Mouse (Mus musculus): ENCODE data around the gene Arf3.

Gene Arf3

GRCm38 (mm10) chr15:98791221-98791620, 28.2 kb upstream of the Arf3 start:
- no peak for DNase-seq (ENCODE audit: extremely low read depth, insufficient read length, low spot score)

DNA sequence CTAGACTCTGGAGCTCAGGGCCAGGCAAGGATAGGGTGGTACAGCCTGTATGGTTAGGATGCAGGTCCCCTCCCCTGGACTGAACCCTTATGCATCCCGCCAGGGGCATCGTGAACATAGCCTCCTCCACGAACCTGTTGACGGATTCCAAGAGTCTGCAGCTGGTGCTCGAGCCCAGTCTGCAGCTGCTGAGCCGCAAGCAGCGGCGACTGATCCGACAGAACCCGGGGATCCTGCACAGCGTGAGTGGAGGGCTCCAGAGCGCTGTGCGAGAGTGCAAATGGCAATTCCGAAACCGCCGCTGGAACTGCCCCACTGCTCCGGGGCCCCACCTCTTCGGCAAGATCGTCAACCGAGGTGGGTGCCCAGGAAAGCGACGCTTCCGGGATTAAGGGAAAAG, 27.7 kb upstream of the Arf3 start:
- DNase-seq (ENCODE audit: extremely low read depth, insufficient read length, low spot score), result no peak

- DNase-seq (ENCODE audit: extremely low read depth, insufficient read length, low spot score), result no peak
Measured at GRCm38 (mm10) chr15:98789661-98790535, 26.9 kb upstream of the Arf3 start, which contains the start of gene Wnt1. Gene Wnt1 (plus strand): TSS chr15:98789857.

DNA sequence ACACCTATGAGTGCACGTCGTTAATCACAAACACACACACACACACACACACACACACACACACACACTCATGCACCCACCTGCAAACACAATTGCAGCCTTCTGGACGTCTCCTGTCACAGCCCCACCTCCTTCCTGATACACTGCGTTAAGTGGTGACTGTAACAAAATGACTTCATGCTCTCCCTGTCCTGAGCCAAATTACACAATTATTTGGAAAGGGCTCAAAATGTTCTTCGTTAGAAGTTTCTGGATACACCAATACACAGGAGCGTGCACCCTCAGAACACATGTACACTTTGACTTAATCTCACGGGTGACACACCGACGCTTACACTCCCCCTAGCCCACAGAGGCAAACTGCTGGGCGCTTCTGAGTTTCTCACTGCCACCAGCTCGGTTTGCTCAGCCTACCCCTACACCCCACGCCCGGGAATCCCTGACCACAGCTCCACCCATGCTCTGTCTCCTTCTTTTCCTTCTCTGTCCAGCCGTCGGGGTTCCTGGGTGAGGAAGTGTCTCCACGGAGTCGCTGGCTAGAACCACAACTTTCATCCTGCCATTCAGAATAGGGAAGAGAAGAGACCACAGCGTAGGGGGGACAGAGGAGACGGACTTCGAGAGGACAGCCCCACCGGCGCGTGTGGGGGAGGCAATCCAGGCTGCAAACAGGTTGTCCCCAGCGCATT, 26.1 kb upstream of the Arf3 start:
- peak; percentile 61 for DNase-seq (ENCODE audit: extremely low read depth, insufficient read length, low spot score)

GRCm38 (mm10) chr15:98787930-98788329, 24.9 kb upstream of the Arf3 start:
- DNase-seq (ENCODE audit: extremely low read depth, insufficient read length, low spot score), result no peak

- DNase-seq (ENCODE audit: extremely low read depth, insufficient read length, low spot score), result no peak
Measured at GRCm38 (mm10) chr15:98785744-98786143, 22.7 kb upstream of the Arf3 start.

DNA sequence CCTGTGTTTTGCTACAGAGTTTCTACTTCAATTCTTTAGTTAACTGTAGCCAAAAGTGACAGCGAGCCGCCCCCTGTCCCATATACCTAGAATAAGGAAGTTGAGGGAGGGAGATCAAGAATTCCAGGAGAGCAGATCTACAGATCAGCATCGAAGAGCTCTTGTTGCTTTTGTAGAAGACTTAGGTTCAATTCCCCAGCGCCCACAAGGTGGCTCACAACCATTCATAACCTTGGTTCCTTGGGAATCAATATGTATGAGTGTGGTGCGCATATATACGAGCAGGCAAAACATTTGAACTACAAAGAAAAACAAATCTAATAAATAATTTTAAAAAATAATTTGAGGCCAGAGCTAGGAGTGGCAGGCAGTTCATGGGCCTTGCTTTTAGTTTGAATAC, 18.2 kb upstream of the Arf3 start:
- DNase-seq (ENCODE audit: extremely low read depth, insufficient read length, low spot score), result no peak

DNA sequence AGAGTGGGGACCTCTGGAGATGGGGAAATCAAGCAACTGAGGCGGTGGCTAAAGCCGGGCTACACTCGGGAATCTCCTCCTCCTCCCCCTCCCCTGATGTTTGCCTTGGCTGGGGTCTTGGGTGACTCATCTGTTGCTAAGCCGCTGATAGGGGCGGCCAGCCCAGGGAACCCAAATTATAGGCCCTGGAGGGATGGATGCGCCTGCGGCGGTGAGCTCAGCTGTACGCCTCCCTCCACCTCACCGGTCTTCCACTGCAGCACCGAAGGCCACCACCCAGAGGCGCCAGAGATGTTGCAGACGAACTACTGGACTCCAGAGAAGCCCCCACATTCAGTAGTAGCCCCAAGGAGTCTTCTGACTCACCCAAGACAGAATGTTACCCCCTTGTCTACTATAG, 17.6 kb upstream of the Arf3 start:
- DNase-seq (ENCODE audit: extremely low read depth, insufficient read length, low spot score), result peak; percentile 90

DNA sequence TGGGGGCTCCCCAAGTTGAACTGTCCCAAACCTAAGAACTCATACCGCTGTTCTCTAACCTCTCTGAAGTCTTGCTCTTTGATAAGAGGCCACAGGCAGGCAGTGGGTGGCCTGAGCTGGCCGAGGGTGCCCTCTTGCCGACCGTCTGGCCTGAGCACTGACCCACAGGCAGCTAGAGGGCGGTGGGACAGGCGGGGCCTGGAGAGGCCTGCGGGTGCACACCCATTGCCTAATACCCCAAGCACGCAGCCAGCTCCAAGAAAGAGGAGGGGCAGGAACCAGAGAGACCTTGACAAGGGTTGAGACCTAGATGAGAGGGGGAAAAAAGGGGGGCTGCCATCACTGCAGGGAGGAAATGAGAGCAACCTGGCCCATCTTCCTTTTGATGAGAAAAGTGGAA, 17.1 kb upstream of the Arf3 start:
- peak; percentile 86 for DNase-seq (ENCODE audit: extremely low read depth, insufficient read length, low spot score)

GRCm38 (mm10) chr15:98778806-98779205, 15.8 kb upstream of the Arf3 start:
- peak; percentile 69 for DNase-seq (ENCODE audit: extremely low read depth, insufficient read length, low spot score)

DNA sequence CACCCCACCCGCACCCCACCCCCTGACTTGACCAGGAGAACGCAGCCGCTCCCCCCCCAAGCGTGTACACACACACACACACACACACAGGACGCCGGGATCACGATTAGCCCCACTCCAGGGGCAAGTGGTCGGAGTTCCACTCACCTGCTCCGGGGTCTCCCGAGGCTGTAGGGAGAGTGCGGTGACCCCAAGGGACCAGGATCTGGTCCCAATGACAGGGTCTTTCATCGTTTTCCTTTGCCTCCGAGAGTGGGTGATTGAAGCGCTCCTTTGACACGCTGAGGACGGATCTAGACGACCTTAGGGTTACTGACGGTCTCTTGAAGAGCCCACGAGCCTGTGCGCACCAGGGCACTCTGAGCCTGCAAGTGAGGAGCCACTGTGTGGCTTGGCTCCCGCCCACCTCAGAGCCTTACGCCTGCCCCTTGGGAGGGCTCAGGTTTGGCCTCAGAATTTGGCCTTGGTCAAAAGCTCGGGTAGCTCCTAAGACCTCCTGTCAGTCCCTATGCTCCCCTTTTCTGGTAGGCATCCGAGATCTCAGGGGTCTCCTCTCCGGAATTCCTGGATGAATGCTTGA, 15.3 kb upstream of the Arf3 start:
- DNase-seq (ENCODE audit: extremely low read depth, insufficient read length, low spot score), result peak; percentile 66

GRCm38 (mm10) chr15:98777762-98778161, 14.7 kb upstream of the Arf3 start, which contains the start of gene Wnt10b:
Gene Wnt10b (minus strand): TSS chr15:98778150.
- DNase-seq (ENCODE audit: extremely low read depth, insufficient read length, low spot score), result peak; percentile 52

DNA sequence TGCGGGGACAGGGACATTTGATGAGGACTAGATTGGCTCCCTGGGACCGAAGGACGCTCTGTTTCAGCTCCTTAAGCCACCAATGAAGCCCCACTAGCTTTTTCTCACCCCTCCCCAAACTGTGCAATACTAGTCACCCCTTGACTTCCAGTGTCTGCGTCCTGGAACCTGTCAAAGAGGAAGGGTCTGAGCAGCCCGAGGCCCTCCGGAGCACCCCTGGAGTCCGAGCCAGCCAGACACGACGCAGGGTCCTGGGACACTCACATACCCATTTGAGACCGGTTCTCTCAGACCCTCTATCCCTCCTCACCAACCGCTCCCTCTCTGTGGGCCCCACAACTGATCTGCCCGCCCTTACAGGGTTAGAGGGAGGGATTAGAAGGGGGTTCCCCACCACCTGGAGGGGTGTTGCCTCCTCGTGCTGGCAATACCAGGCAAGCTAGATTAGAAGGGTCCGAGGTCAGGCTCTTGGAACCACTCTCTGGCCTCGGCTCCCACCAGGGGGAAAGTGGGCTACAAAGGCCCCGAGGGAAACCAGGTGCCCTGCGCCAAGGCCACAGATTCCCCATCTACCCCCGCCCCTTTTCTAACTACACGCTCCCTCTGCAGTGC, 14.1 kb upstream of the Arf3 start:
- DNase-seq (ENCODE audit: extremely low read depth, insufficient read length, low spot score), result peak; percentile 43

GRCm38 (mm10) chr15:98776280-98777004, 13.4 kb upstream of the Arf3 start:
- peak; percentile 66 for DNase-seq (ENCODE audit: extremely low read depth, insufficient read length, low spot score)

GRCm38 (mm10) chr15:98775533-98775932, 12.5 kb upstream of the Arf3 start:
- DNase-seq (ENCODE audit: extremely low read depth, insufficient read length, low spot score), result no peak

DNA sequence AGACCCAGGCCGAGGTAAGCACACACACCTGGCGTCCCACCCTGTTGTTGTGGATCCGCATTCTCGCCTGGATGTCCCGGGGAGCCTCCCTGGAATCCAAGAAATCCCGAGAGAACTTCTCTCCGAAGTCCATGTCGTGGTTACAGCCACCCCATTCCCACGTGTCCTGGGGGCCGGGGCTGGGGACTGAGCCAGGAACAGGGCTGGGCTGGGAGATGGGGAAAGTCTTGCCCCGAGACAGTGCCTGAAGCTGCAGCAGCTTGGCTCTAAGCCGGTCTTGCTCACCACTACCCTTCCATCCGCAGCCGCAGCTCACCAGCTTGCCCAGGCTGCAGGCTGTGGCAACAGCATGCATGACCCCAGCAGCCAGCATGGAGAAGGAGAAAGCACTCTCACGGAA, 11.1 kb upstream of the Arf3 start:
- DNase-seq (ENCODE audit: extremely low read depth, insufficient read length, low spot score), result peak; percentile 89

- no peak for DNase-seq (ENCODE audit: extremely low read depth, insufficient read length, low spot score)
Measured at GRCm38 (mm10) chr15:98772511-98773211, 9.6 kb upstream of the Arf3 start.

GRCm38 (mm10) chr15:98771813-98772425, 8.9 kb upstream of the Arf3 start:
- DNase-seq (ENCODE audit: extremely low read depth, insufficient read length, low spot score), result no peak

- peak; percentile 87 for DNase-seq (ENCODE audit: extremely low read depth, insufficient read length, low spot score)
Measured at GRCm38 (mm10) chr15:98768259-98768658, 5.2 kb upstream of the Arf3 start.
